Mouse (Mus musculus) forelimb bud, embryonic 11.5 days (tissue): ENCODE data around the gene H1f0.
A peak's percentile ranks its signal among the peaks of the same experiment; 100 is the strongest.

ENCODE experiments used
- DNase-seq: peaks from one replicate; pipeline ENCODE4 v3.0.0-alpha.2; 2012; ENCODE audit warnings: low read depth, low spot score

The H1f0 gene

GRCm38 (mm10) chr15:79068416-79068815 is 40.2 kb downstream of the H1f0 start:
- no peak for DNase-seq

GRCm38 (mm10) chr15:79071117-79072039 is 43.1 kb downstream of the H1f0 start:
- DNase-seq, result peak; percentile 28

GRCm38 (mm10) chr15:79073752-79074151 is 45.5 kb downstream of the H1f0 start:
- no peak for DNase-seq

GRCm38 (mm10) chr15:79074446-79074845 is 46.2 kb downstream of the H1f0 start:
- no peak for DNase-seq

GRCm38 (mm10) chr15:79074913-79075532 is 46.8 kb downstream of the H1f0 start, which contains the start of gene Eif3l:
Eif3l (plus strand) TSS chr15:79075179.
- DNase-seq, result peak; percentile 86

- no peak for DNase-seq
Observed at GRCm38 (mm10) chr15:79075658-79076365, 47.6 kb downstream of the H1f0 start.

- no peak for DNase-seq
Observed at GRCm38 (mm10) chr15:79079567-79079966, 51.3 kb downstream of the H1f0 start.
